Mouse (Mus musculus): ENCODE data around the gene Apba3. TPM values are rescaled to one million over a fixed set of nuclear protein-coding genes. Genes with fewer than 3 reads are reported as not detected.
"Not testable (repeated sequence)": the region's sequence is repeated elsewhere in the genome, so short reads cannot be mapped to it uniquely, and the experiment has no call there.

The Apba3 gene
- total RNA-seq (2021) = 10 to 100 TPM; 47.8 to 49.5 TPM
- long read RNA-seq, experiment 1, transcript Apba3-201 (11 exons, 2,106 nt) = major isoform, 27 of 42 reads
- long read RNA-seq, experiment 1, partial matches to known transcripts = 6 of 42 reads
- long read RNA-seq, experiment 1, other reads (novel, unspliced or antisense) = 9 of 42 reads
- long read RNA-seq, experiment 2, transcript Apba3-201 (11 exons, 2,106 nt) = major isoform, 48 of 78 reads
- long read RNA-seq, experiment 2, partial matches to known transcripts = 10 of 78 reads
- long read RNA-seq, experiment 2, other reads (novel, unspliced or antisense) = 19 of 78 reads

DNA sequence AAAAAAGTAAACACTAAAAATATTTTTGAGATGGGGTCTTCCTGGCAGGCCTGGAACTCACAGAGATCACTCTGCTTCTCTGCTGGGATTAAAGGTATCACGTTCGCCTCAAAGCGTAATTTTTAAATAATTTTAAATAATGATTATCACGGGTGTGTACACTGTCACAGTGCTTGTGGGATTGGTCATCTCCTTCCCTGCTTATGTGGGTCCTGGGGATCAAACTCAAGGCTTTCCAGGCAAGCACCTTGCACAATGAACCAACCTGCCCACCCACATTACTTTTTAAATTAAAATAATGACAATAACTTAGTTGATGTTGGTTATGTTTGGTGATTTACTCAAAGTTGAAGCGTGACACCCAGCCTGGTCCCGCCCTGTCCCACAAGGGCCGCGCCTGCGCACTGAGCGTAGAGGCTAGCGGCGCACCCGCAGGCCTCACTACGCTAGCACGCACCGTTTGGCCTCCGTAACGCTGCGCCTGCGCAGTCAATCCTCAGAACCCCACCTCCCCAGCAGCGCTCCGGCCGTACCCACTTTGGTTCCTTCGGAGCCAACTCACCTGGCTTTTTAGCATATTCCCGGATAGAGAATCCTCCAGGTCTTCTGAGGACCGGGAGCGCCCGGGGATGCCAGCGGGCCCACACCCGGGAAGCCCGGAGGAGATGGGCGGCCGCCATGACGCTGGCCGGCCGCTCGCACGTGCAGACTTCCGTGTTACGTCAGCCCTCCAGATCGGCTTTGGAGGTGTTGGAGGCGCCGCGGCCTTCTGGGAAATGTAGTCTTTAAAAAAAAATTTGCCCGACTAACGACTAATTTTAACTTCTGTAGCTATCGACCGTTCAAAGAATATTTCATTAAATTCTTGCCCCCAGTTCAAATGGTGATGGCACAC, at the start of gene Apba3, which contains the start of gene Mrpl54:
TSS of gene Apba3 (plus strand) at position 750 of the 895 bp plus-strand sequence.
TSS of gene Mrpl54 (minus strand) at position 724 of the 895 bp plus-strand sequence.
- DNase-seq (ENCODE audit: low spot score in 2 of 2) = peak; percentile 88 to 91

DNA sequence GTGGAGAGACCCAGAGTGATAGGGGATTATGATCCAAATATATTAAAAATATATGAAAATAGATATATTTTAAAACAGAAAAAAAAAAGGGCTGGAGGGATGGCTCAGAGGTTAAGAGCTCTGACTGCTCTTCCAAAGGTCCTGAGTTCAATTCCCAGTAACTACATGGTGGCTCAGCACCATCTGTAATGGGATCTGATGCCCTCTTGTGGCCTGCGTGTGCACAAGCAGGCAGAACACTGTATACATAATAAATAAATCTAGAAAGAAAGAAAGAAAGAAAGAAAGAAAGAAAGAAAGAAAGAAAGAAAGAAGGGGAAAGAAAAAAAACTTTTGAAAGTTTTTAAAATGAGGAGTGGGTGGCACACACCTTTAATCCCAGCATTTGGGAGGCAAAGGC, 49.5 kb upstream of the Apba3 start:
- not testable (repeated sequence) for DNase-seq (ENCODE audit: low spot score in 2 of 2)

DNA sequence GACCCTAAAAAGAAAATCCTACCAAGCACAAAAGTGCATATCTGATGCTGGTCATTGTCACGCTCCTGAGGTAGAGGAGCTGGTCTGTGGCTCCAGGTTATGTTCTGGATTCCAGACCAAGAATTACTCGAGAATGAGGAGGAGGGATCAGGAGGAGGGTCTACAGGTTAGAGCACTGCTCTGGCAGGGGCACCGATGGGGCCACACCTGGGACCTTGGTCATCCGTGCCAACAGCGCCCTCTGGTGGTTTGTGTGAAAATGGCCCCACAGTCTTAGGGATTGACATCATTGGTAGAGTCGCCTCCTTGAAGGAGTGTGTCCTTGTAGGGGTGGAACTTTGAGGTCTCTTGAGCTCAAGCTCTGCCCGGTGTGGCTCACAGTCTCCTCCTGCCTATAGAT, 48.8 kb upstream of the Apba3 start:
- DNase-seq (ENCODE audit: low spot score in 2 of 2) = peak in 1 of 2 experiments; percentile 33

- DNase-seq (ENCODE audit: low spot score in 2 of 2) = no peak
Measured at GRCm38 (mm10) chr10:81221402-81222015, 45.3 kb upstream of the Apba3 start.

DNA sequence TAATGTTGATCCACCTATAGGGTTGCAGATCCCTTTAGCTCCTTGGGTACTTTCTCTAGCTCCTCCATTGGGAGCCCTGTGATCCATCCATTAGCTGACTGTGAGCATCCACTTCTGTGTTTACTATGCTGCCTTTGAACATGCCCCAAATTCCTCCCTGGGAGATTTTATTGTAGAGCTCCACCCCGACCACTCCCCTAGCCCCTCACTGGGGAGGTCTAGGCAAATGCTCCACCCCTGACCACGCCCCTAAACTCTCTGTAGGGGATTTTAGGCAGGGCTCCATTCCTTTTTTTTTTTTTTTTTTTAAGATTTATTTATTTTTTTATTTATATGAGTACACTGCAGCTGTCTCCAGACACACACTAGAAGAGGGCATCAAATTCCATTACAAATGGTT, 43.0 kb upstream of the Apba3 start:
- DNase-seq (ENCODE audit: low spot score in 2 of 2) = not testable (repeated sequence)

- no peak for DNase-seq (ENCODE audit: low spot score in 2 of 2)
Measured at GRCm38 (mm10) chr10:81229735-81230437, 36.9 kb upstream of the Apba3 start.

GRCm38 (mm10) chr10:81230438-81231332, 36.1 kb upstream of the Apba3 start, which contains the start of gene Atcay:
Atcay (minus strand) TSS chr10:81230833.
- DNase-seq (ENCODE audit: low spot score in 2 of 2) = no peak

DNA sequence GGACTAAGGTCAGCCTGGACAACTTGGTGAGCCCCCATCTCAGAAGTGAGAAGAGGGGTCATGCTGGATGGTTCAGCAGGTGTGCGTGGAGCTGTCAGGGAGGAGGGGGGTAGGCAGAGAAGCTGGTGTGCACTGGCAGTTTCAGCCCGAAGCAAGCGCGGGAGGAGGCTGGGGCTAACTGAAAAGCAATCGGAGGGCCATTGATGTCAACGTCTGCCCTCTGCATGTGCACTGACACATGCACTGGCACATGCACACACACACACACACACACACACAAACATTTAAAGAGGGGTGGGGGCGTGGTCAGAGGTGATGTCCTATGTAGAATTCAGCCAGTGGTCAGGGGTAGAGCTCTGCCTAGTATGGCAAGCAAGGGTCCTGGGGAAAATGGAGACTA, 35.3 kb upstream of the Apba3 start:
- DNase-seq (ENCODE audit: low spot score in 2 of 2) = no peak

DNA sequence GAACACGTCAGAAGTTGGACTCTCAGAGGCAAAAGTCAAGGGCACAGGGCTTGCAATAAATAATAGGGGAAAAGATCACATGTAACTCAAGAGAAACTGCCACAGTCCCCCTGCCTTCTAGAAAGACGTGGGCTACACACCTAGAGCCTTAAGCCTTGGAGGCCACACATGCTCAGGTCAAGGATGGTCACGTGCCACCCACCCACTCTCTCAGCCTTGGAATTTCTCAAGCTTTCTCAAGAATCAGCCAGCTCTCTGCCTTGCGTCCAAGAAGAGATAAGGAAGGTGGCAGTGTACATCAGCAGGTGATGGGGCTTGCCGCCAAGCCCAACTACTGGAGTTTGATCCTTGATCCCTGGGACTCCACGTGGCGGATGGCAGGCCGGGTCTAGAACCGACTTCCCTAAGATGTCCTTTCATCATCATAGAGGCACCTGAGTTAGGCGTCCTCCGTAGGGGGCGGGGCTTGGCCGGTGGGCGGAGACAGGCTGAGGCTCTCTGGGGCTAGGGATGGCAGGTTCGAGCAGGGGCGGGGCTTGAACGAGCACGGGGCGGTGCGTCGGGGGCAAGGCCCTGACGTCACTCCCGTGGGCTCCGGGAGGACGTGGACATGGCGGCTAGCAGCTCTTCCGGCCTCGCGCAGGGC, 34.1 kb upstream of the Apba3 start, which contains the start of gene Zfr2:
TSS of gene Zfr2 (plus strand) at position 576 of the 646 bp plus-strand sequence.
- peak; percentile 75 to 82 for DNase-seq (ENCODE audit: low spot score in 2 of 2)

DNA sequence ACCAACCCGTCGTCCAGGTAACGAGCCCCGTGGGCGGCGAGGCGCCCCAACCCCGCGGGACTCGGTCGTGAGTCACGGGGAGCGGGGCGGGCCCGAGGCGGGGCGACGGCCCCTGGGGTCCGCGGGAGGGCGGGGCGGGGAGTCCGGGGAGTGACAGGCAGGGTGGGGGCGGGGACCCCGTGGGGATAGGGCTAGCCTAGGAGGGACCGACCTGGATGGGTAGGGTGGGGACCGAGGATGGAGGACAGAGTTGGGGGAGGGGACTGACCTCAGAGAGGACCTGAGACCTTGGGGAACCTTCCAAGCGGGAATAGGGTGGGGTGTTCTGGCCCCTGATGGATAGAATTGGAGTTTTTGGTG, 33.6 kb upstream of the Apba3 start:
- DNase-seq (ENCODE audit: low spot score in 2 of 2) = no peak

DNA sequence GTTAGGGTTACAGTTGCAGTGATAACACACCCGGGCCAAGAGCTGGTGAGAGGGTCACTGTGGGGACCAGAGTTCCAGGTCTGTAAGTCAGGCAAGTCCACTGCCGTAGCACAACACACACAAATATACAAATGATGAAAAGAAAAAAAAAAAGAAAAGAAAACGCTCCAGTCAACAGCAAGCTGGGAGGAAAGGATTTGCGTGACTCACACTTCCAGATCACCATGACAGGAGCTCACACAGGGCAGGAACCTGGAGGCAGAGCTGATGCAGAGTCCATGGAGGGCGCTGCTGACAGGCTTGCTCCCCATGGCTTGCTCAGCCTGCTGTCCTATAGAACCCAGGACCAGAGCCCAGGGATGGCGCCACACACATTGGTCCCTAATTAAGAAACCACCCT, 32.6 kb upstream of the Apba3 start:
- DNase-seq (ENCODE audit: low spot score in 2 of 2) = no peak

DNA sequence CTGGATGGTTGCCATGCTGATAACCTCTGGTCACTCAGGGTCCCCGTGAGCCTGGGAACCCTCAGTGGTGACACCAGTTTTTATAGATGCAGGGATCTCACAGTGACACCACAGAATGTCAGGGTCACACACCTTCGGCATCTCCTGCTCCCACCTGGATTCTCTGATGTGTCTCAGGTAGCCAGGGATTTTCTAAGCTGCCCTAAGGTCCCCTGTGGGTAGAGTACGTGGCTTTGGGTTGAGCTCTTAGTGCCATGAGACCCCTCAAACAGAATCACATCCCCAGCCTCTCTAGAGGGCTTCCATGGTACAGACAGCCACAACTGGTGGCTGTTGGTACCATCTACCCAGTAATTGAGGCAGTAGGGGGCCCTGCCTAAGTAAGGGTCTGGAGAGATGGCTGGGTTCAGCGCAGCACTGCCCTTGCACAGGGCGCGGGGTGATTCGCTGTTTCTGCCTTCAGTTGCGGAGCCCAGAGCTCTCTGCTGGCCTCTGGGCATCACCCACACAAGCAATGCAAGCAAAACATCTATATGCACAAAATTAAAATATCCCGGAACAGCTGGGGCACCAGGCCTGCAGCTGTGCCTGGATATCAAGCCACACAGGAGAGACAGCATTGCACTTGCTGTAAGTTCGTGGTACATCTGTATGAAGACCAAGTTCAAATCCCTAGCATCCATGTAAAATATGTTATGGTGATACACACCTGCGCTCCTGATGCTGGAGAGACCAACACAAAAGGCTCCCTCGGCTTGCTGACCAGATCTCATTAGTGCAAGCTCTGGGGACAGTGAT, 30.1 kb upstream of the Apba3 start:
- DNase-seq (ENCODE audit: low spot score in 2 of 2) = no peak

GRCm38 (mm10) chr10:81238618-81239017, 28.1 kb upstream of the Apba3 start:
- DNase-seq (ENCODE audit: low spot score in 2 of 2) = no peak

DNA sequence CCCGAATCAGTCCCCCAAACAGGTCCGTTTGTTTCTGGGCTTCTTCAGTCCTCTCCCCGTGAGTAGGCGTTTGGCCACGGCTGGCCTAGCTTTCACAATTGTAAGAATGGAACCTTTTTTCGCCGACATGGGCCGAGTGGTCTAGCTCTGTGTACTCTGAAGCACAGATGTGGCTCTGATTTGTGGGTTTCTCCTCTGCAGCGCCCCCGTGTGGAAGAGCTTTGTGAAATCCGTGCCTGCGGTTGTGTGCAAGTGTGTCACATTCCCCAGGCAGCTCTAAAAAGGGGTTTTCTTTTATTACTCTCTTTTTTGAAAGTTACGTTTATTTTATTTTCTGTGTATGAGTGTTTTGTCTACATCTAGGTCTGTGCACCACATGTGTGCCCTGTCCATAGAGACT, 25.9 kb upstream of the Apba3 start:
- DNase-seq (ENCODE audit: low spot score in 2 of 2) = peak in 1 of 2 experiments; percentile 43

GRCm38 (mm10) chr10:81242021-81242420, 24.7 kb upstream of the Apba3 start:
- DNase-seq (ENCODE audit: low spot score in 2 of 2) = no peak

GRCm38 (mm10) chr10:81244146-81244545, 22.6 kb upstream of the Apba3 start:
- no peak for DNase-seq (ENCODE audit: low spot score in 2 of 2)

GRCm38 (mm10) chr10:81244595-81244994, 22.2 kb upstream of the Apba3 start:
- peak; percentile 71 to 72 for DNase-seq (ENCODE audit: low spot score in 2 of 2)

DNA sequence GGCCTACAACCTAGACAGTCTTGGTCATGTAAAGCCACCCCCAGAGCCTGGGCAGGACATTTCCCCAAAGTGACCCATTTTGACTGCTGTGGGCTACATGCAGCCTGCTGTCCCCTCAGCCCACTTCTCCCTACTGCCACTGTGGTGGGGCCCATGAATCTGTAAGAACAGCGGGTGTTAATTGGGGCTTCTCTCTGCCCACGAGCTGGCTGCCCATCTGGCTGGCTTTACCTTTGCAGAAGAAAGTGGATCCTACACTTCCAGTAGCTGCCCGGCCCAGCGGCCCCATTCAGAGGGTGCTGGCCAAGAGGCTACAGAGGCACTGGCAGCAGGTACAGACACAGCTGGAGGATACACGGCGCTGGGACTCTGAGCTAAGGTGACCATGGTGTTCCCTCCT, 21.6 kb upstream of the Apba3 start:
- DNase-seq (ENCODE audit: low spot score in 2 of 2) = no peak

- no peak for DNase-seq (ENCODE audit: low spot score in 2 of 2)
Measured at GRCm38 (mm10) chr10:81247804-81248203, 19.0 kb upstream of the Apba3 start.

Measured in adrenal gland, postnatal 4 days (tissue).